Mouse (Mus musculus): ENCODE data around the gene Msn. TPM values are rescaled to one million over a fixed set of nuclear protein-coding genes. Genes with fewer than 3 reads are reported as not detected.
"Not testable (repeated sequence)": the region's sequence is repeated elsewhere in the genome, so short reads cannot be mapped to it uniquely, and the experiment has no call there.

The Msn gene
- polyA plus RNA-seq, 1 experiment from 2014 or later, result 76.7 TPM

DNA sequence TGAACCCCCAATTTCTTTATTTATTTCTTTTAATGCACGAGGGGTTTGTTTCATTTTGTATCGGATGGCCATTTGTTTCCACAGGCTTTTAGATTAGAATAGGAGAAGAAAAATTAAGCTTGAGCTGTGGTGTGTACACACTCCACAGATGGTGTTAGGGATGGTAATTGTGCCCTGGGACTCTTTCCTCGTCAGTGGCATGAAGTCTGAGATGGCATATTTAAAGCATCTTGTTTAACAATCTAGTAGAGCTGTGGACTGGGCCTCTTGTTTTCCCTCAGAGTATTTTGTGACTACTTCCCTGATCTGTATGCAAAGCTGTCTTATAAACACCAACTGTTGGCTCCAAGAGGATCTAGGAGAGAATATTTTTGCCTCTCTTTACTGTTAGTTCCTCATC lies 57.5 kb downstream of the Msn start:
- no peak for ATAC-seq
- no peak overlapping the region for H3K9ac ChIP-seq
- H3K27me3 ChIP-seq (replicated peaks), result no peaks in the 10 kb centered on the region
- no peak overlapping the region for H3K4me3 ChIP-seq
- no peak overlapping the region for H3K27ac ChIP-seq
- H3K4me1 ChIP-seq, result 0 out of 2 replicates have a peak, but pooled peaks cover under 1% of the 10 kb centered on the region
- 80% methylated on average over 3 of the region's 3 CpGs for WGBS (ENCODE audit: insufficient replicate concordance)
- peaks cover 23% of the 10 kb centered on the region for H3K36me3 ChIP-seq
- no peaks in the 10 kb centered on the region for H3K9me3 ChIP-seq (replicated peaks)
- H3K4me2 ChIP-seq, result no peak overlapping the region

GRCm38 (mm10) chrX:96157936-96158335 lies 62.1 kb downstream of the Msn start:
- H3K36me3 ChIP-seq, result peaks cover 23% of the 10 kb centered on the region
- WGBS (ENCODE audit: insufficient replicate concordance), result 72% methylated on average over 3 of the region's 3 CpGs
- no peaks in the 10 kb centered on the region for H3K4me1 ChIP-seq
- no peaks in the 10 kb centered on the region for H3K9me3 ChIP-seq (replicated peaks)
- no peak for ATAC-seq
- H3K4me3 ChIP-seq, result no peak overlapping the region
- H3K27ac ChIP-seq, result no peak overlapping the region
- no peak overlapping the region for H3K9ac ChIP-seq
- H3K27me3 ChIP-seq (replicated peaks), result no peaks in the 10 kb centered on the region
- no peak overlapping the region for H3K4me2 ChIP-seq

- 76% methylated on average over 2 of the region's 2 CpGs for whole genome bisulfite sequencing (ENCODE audit: insufficient replicate concordance)
- no peak for ATAC-seq
Measured at GRCm38 (mm10) chrX:96162571-96162970, 66.7 kb downstream of the Msn start.

GRCm38 (mm10) chrX:96171645-96172388 lies 76.0 kb downstream of the Msn start:
- 76% methylated on average over 2 of the region's 2 CpGs for WGBS (ENCODE audit: insufficient replicate concordance)
- H3K36me3 ChIP-seq, result peaks cover 4% of the 10 kb centered on the region; the same call in 1 of the 2 replicates
- H3K4me2 ChIP-seq, result no peak overlapping the region
- H3K9ac ChIP-seq, result no peak overlapping the region
- H3K27me3 ChIP-seq (replicated peaks), result no peaks in the 10 kb centered on the region
- H3K27ac ChIP-seq, result no peak overlapping the region
- no peak for ATAC-seq
- H3K9me3 ChIP-seq (replicated peaks), result no peaks in the 10 kb centered on the region
- H3K4me3 ChIP-seq, result no peak overlapping the region
- no peaks in the 10 kb centered on the region for H3K4me1 ChIP-seq

More at GRCm38 (mm10) chrX:96162571-96162970, 66.7 kb downstream of the Msn start:
- Histone ChIP-seq H3K4me2 (no peak overlapping the region), H3K36me3 (peaks cover 43% of the 10 kb centered on the region), H3K9ac (no peak overlapping the region), H3K27ac (no peak overlapping the region), H3K27me3 (replicated peaks) (no peaks in the 10 kb centered on the region), H3K4me3 (no peak overlapping the region), H3K4me1 (no peaks in the 10 kb centered on the region), H3K9me3 (replicated peaks) (no peaks in the 10 kb centered on the region)

DNA sequence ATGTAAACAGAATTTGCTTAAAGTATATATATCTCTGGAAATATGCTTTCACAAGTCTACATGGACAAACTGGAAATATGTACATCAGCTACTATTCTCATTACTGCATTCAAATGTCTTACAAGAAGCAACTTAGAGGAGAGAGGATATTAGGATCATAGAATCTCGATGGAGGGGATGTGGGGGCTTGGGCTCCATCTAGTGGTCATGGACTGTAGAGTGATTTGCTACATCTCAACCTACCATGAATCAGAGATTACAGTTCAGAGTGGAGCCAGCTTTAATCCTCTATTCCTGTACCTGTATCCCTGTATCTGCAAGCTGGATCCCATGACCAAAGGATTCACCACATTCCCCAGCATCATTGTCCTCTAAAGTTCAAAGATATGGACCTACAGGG lies 82.6 kb downstream of the Msn start:
- Histone ChIP-seq H3K36me3 (no peaks in the 10 kb centered on the region), H3K9me3 (replicated peaks) (no peaks in the 10 kb centered on the region), H3K9ac (no peak overlapping the region), H3K27me3 (replicated peaks) (no peaks in the 10 kb centered on the region), H3K27ac (no peak overlapping the region), H3K4me2 (no peak overlapping the region), H3K4me3 (no peak overlapping the region), H3K4me1 (no peaks in the 10 kb centered on the region)
- ATAC-seq, result no peak
- WGBS (ENCODE audit: insufficient replicate concordance), result 5% methylated on average over 1 of the region's 1 CpGs

DNA sequence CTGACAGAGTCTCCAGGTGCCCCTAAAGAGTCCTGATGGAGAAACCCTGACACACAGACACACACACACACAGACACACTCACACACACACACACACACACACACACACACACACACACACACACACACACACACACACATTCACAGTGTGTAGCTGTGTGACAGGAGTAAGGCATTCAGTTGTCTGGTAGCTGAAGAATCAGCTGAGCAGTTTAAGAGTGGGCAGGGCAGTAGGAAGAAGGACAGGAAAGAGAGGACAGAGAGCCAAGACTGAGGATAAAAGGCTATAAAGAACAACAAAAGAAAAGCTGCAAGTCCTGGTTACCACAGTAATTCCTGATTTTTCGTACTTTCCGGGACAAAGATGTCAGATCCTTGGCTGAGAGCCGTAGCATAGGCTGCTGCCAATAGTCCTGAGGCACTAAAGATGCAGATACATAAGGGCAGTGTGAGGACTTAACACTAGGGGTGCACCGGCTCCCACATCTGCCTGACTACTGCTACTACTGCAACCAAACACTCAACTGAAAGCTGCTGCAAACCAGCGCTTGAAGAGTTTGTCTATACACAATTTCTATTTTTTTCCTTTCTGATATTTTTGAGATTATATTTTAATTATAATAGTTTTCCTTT lies 88.4 kb downstream of the Msn start:
- no peak overlapping the region for H3K27ac ChIP-seq

DNA sequence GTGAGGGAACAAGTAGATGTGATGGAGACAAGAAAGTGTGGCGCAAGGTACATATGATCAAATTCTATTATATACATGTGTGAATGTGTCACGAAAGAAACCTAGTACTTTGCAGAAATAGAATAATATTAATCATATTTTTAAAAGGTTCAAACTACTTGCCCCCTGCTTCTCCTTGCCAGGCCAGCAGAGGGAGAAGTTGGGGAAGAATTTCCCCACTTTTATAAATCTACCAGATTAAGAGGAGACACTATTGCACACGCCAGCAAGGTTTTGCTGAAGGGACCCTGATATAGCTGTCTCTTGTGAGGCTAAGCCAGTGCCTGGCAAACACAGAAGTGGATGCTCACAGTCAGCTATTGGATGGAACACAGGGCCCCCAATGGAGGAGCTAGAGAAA lies 109.3 kb downstream of the Msn start:
- not testable (repeated sequence) for H3K27ac ChIP-seq; H3K4me1 ChIP-seq; H3K4me3 ChIP-seq; H3K9me3 ChIP-seq (replicated peaks); H3K9ac ChIP-seq; ATAC-seq; H3K36me3 ChIP-seq; H3K4me2 ChIP-seq; H3K27me3 ChIP-seq (replicated peaks)
- 73% methylated on average over 3 of the region's 3 CpGs for WGBS (ENCODE audit: insufficient replicate concordance)

More for the DNA sequence above, 88.4 kb downstream of the Msn start:
- Histone ChIP-seq H3K4me2 (no peak overlapping the region), H3K4me1 (no peaks in the 10 kb centered on the region), H3K9ac (no peak overlapping the region), H3K4me3 (no peak overlapping the region), H3K27me3 (replicated peaks) (no peaks in the 10 kb centered on the region), H3K36me3 (no peaks in the 10 kb centered on the region), H3K9me3 (replicated peaks) (no peaks in the 10 kb centered on the region)
- ATAC-seq, result no peak
- WGBS (ENCODE audit: insufficient replicate concordance), result 57% methylated on average over 5 of the region's 5 CpGs

GRCm38 (mm10) chrX:96206872-96207271 lies 111.0 kb downstream of the Msn start:
- Histone ChIP-seq H3K9ac (no peak overlapping the region), H3K4me2 (no peak overlapping the region), H3K27me3 (replicated peaks) (no peaks in the 10 kb centered on the region), H3K9me3 (replicated peaks) (no peaks in the 10 kb centered on the region), H3K4me1 (no peaks in the 10 kb centered on the region), H3K27ac (no peak overlapping the region), H3K36me3 (no peaks in the 10 kb centered on the region), H3K4me3 (no peak overlapping the region)
- ATAC-seq, result no peak
- WGBS (ENCODE audit: insufficient replicate concordance), result 33% methylated on average over 1 of the region's 1 CpGs

- Histone ChIP-seq H3K27ac (no peak overlapping the region), H3K4me2 (no peak overlapping the region), H3K27me3 (replicated peaks) (no peaks in the 10 kb centered on the region), H3K36me3 (no peaks in the 10 kb centered on the region), H3K4me3 (no peak overlapping the region), H3K9ac (no peak overlapping the region), H3K9me3 (replicated peaks) (no peaks in the 10 kb centered on the region), H3K4me1 (no peaks in the 10 kb centered on the region)
- no peak for ATAC-seq
- 25% methylated on average over 1 of the region's 1 CpGs for WGBS (ENCODE audit: insufficient replicate concordance)
Measured at GRCm38 (mm10) chrX:96218088-96218487, 122.2 kb downstream of the Msn start.

Other genes with a start within 250 kb of the Msn start
- gene Las1l, start 139.1 kb upstream of the Msn start, polyA plus RNA-seq (2016; fragmentation: Nextera tagmentation; extraction: Ambion mirVana), result 52.8 and 52.9 TPM in 2 replicates
- not detected in 2 replicates for gene Vsig4, start 197.4 kb downstream of the Msn start, polyA plus RNA-seq (2016; fragmentation: Nextera tagmentation; extraction: Ambion mirVana)